Mouse (Mus musculus) stomach, embryonic 14.5 days (tissue): ENCODE measurements at regions not wholly inside any gene's neighbourhood (a gene's known extent, or its start where the extent isn't known, plus 50 kb on each side); places are given as distances from the start of the nearest gene placed in this dataset.

Experiments used
- ATAC-seq: fragments of 200-750 bp; cut with Nextera tagmentation; 2 replicates; pipeline ENCODE4 v1.8.0; 2017; ENCODE audit warnings: low read depth, moderate TSS enrichment; ENCODE audit not compliant: insufficient number of reproducible peaks, insufficient read depth, low FRiP score
- H3K27ac ChIP-seq: fragments of 300-500 bp; sonication (generic); 2 replicates; pipeline ENCODE4 v1.5.1; 2014; ENCODE audit warnings: mild to moderate bottlenecking, low read length, moderate library complexity, mixed read lengths
- H3K27me3 ChIP-seq: fragments of 300-500 bp; sonication (generic); 2 replicates; pipeline ENCODE4 v1.6.1; 2014; ENCODE audit warnings: low read length, control low read depth, mixed read lengths; ENCODE audit not compliant: control insufficient read depth, insufficient read depth
- H3K36me3 ChIP-seq: fragments of 300-500 bp; sonication (generic); 2 replicates; pipeline ENCODE4 v1.6.1; 2014; ENCODE audit warnings: mild to moderate bottlenecking, control low read depth, low read length, moderate library complexity, mixed read lengths; ENCODE audit not compliant: control insufficient read depth, insufficient read depth
- H3K4me1 ChIP-seq: fragments of 300-500 bp; sonication (generic); 2 replicates; pipeline ENCODE4 v1.6.1; 2014; ENCODE audit warnings: low read length, control low read depth, mixed read lengths; ENCODE audit not compliant: control insufficient read depth, insufficient read depth
- H3K4me2 ChIP-seq: fragments of 300-500 bp; sonication (generic); replicated peaks from 2 replicates; pipeline ENCODE4 v1.6.1; 2014; ENCODE audit warnings: low read depth, low read length, control low read depth
- H3K4me3 ChIP-seq: fragments of 300-500 bp; sonication (generic); 2 replicates; pipeline ENCODE4 v1.5.1; 2014; ENCODE audit warnings: low read depth, low read length, control low read depth
- H3K9ac ChIP-seq: fragments of 300-500 bp; sonication (generic); replicated peaks from 2 replicates; pipeline ENCODE4 v1.6.1; 2014; ENCODE audit warnings: low read depth, mild to moderate bottlenecking, control low read depth, low read length, moderate library complexity, mixed read lengths
- H3K9me3 ChIP-seq: fragments of 300-500 bp; sonication (generic); 2 replicates; pipeline ENCODE4 v1.6.1; 2016; ENCODE audit warnings: low read depth, low read length, control low read depth; ENCODE audit not compliant: control insufficient read depth
- WGBS: fragments of 180-500 bp; shearing (Covaris S2); extraction: QIAGEN DNeasy Blood & Tissue Kit; methylation state at CpG from one replicate; pipeline ENCODE4 v1.1.7; 2014; 5-methylcytosine and 5-hydroxymethylcytosine counted together

GRCm38 (mm10) chr6:14632837-14633236 is 122.2 kb downstream of the Ppp1r3a start:
- Histone ChIP-seq H3K4me2 (no peak overlapping the region), H3K9ac (no peak overlapping the region), H3K4me3 (no peak overlapping the region), H3K9me3 (no peaks in the 10 kb centered on the region), H3K36me3 (no peaks in the 10 kb centered on the region), H3K27ac (peak overlapping the region; percentile 36; the same call in 1 of the 2 replicates), H3K4me1 (0 out of 2 replicates have a peak, but pooled peaks cover 2% of the 10 kb centered on the region), H3K27me3 (no peaks in the 10 kb centered on the region)
- no peak for ATAC-seq
- WGBS = 42% methylated on average over 4 of the region's 4 CpGs

- H3K4me1 ChIP-seq = 0 out of 2 replicates have a peak, but pooled peaks cover 2% of the 10 kb centered on the region
- H3K27ac ChIP-seq = peak overlapping the region; percentile 36; the same call in 1 of the 2 replicates
- WGBS = 19% methylated on average over 2 of the region's 2 CpGs
- H3K36me3 ChIP-seq = no peaks in the 10 kb centered on the region
- no peak overlapping the region for H3K9ac ChIP-seq
- H3K9me3 ChIP-seq = no peaks in the 10 kb centered on the region
- no peak overlapping the region for H3K4me2 ChIP-seq
- H3K27me3 ChIP-seq = no peaks in the 10 kb centered on the region
- no peak for ATAC-seq
- no peak overlapping the region for H3K4me3 ChIP-seq
Observed at GRCm38 (mm10) chr6:14631719-14632445, 123.2 kb downstream of the Ppp1r3a start.

GRCm38 (mm10) chr6:14616629-14617028 is 138.4 kb downstream of the Ppp1r3a start:
- no peak overlapping the region for H3K4me2 ChIP-seq
- WGBS = 66% methylated on average over 3 of the region's 3 CpGs
- no peak overlapping the region for H3K9ac ChIP-seq
- no peak overlapping the region for H3K4me3 ChIP-seq
- no peak overlapping the region for H3K27ac ChIP-seq
- no peaks in the 10 kb centered on the region for H3K9me3 ChIP-seq
- no peaks in the 10 kb centered on the region for H3K36me3 ChIP-seq
- no peaks in the 10 kb centered on the region for H3K4me1 ChIP-seq
- no peak for ATAC-seq
- H3K27me3 ChIP-seq = no peaks in the 10 kb centered on the region

- no peaks in the 10 kb centered on the region for H3K4me1 ChIP-seq
- no peaks in the 10 kb centered on the region for H3K9me3 ChIP-seq
- no peak overlapping the region for H3K4me2 ChIP-seq
- H3K27me3 ChIP-seq = no peaks in the 10 kb centered on the region
- H3K36me3 ChIP-seq = no peaks in the 10 kb centered on the region
- H3K9ac ChIP-seq = no peak overlapping the region
- no peak for ATAC-seq
- H3K27ac ChIP-seq = no peak overlapping the region
- H3K4me3 ChIP-seq = no peak overlapping the region
Observed at GRCm38 (mm10) chr6:14608076-14608475, 147.0 kb downstream of the Ppp1r3a start.

GRCm38 (mm10) chr6:14600543-14601249 is 154.4 kb downstream of the Ppp1r3a start:
- H3K27ac ChIP-seq = no peak overlapping the region
- ATAC-seq = peak; percentile 69; the same call in 1 of the 2 replicates
- no peaks in the 10 kb centered on the region for H3K4me1 ChIP-seq
- WGBS = 54% methylated on average over 13 of the region's 13 CpGs
- H3K4me3 ChIP-seq = no peak overlapping the region
- H3K4me2 ChIP-seq = no peak overlapping the region
- H3K9me3 ChIP-seq = no peaks in the 10 kb centered on the region
- no peaks in the 10 kb centered on the region for H3K36me3 ChIP-seq
- H3K27me3 ChIP-seq = no peaks in the 10 kb centered on the region
- no peak overlapping the region for H3K9ac ChIP-seq

- H3K9me3 ChIP-seq = no peaks in the 10 kb centered on the region
- H3K4me3 ChIP-seq = no peak overlapping the region
- no peak for ATAC-seq
- no peaks in the 10 kb centered on the region for H3K4me1 ChIP-seq
- H3K27ac ChIP-seq = no peak overlapping the region
- no peak overlapping the region for H3K9ac ChIP-seq
- WGBS = 64% methylated on average over 4 of the region's 4 CpGs
- no peaks in the 10 kb centered on the region for H3K27me3 ChIP-seq
- no peak overlapping the region for H3K4me2 ChIP-seq
- H3K36me3 ChIP-seq = no peaks in the 10 kb centered on the region
Observed at GRCm38 (mm10) chr6:14596880-14597466, 158.1 kb downstream of the Ppp1r3a start.

GRCm38 (mm10) chr6:14585827-14586226 is 169.2 kb downstream of the Ppp1r3a start:
- no peak for ATAC-seq
- WGBS = 22% methylated on average over 1 of the region's 1 CpGs
- no peaks in the 10 kb centered on the region for H3K36me3 ChIP-seq

GRCm38 (mm10) chr6:14583829-14584228 is 171.2 kb downstream of the Ppp1r3a start:
- Histone ChIP-seq H3K27ac (no peak overlapping the region), H3K36me3 (no peaks in the 10 kb centered on the region), H3K4me3 (no peak overlapping the region), H3K4me1 (no peaks in the 10 kb centered on the region), H3K27me3 (no peaks in the 10 kb centered on the region), H3K9ac (no peak overlapping the region), H3K9me3 (no peaks in the 10 kb centered on the region), H3K4me2 (no peak overlapping the region)
- ATAC-seq = no peak
- 51% methylated on average over 1 of the region's 1 CpGs for WGBS

More at GRCm38 (mm10) chr6:14585827-14586226, 169.2 kb downstream of the Ppp1r3a start:
- H3K4me1 ChIP-seq = no peaks in the 10 kb centered on the region
- no peak overlapping the region for H3K4me2 ChIP-seq
- no peak overlapping the region for H3K4me3 ChIP-seq
- H3K9me3 ChIP-seq = no peaks in the 10 kb centered on the region
- no peaks in the 10 kb centered on the region for H3K27me3 ChIP-seq
- H3K9ac ChIP-seq = no peak overlapping the region
- no peak overlapping the region for H3K27ac ChIP-seq
